Mouse (Mus musculus) lung, postnatal 0 days (tissue): ENCODE measurements around the gene Trit1.

Experiments used
- CTCF ChIP-seq: IDR thresholded peaks from 2 replicates; pipeline ENCODE4 v1.5.1; 2016; ENCODE audit warnings: antibody characterized with exemption, mild to moderate bottlenecking
- EP300 ChIP-seq: IDR thresholded peaks from 2 replicates; pipeline ENCODE4 v1.6.1; 2016; ENCODE audit warnings: antibody characterized with exemption, mild to moderate bottlenecking, control low read depth

GRCm38 (mm10) chr4:123068646-123069045 lies 52.2 kb downstream of the Trit1 start:
- TF ChIP-seq CTCF (no peak), EP300 (no peak)
